Mouse (Mus musculus) retina, embryonic 14.5 days (tissue): ENCODE data around the gene Tbcd.

ENCODE experiments used
- DNase-seq: peaks from one replicate; pipeline ENCODE4 v3.0.0-alpha.2; 2015; ENCODE audit warnings: low spot score

The Tbcd gene

DNA sequence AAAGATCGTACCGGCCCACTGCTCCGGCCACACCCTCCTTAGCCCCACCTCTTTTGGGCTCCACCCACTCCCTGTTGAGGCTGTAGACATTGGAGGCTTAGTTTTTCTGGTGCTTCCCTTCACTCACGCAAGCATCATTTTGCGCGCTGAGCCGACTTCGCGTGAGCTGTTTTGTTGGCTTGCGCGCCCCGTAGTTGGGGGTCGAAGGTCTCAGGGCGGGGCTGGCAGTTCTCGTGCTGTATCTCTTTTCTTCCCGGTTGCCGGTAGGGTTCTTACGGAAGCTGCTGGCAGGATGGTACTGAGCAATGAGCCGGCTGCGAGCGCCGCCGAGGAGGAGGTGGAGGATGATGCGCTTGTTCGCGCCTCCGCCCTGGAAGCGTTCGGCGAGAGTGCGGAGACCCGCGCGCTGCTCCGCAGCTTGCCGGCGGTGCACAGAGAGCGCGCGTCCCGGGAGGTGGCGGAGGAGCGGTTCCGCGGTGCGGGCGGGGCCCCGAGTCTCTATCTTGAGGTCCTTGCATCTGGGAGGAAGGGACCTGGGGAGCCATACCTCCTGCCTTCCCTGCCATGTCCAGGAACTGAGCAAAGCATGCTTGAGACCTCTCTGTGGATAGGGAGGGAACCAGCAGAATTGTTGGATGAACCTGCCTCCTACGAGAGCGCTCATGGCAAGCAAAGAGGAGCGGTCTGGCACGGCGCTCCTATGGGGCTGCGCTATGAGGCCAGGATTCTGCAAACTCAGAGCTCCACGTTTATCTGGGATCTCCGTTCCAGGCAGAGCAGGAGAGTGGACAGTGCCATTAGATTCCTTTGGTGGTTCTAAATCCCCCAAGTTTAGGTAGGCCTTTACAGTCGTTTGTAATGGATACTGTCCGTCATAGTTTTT is at the start of gene Tbcd:
Gene Tbcd, plus strand, starts transcription at position 197 of the 883 bp plus-strand sequence.
- peak; percentile 95 for DNase-seq

DNA sequence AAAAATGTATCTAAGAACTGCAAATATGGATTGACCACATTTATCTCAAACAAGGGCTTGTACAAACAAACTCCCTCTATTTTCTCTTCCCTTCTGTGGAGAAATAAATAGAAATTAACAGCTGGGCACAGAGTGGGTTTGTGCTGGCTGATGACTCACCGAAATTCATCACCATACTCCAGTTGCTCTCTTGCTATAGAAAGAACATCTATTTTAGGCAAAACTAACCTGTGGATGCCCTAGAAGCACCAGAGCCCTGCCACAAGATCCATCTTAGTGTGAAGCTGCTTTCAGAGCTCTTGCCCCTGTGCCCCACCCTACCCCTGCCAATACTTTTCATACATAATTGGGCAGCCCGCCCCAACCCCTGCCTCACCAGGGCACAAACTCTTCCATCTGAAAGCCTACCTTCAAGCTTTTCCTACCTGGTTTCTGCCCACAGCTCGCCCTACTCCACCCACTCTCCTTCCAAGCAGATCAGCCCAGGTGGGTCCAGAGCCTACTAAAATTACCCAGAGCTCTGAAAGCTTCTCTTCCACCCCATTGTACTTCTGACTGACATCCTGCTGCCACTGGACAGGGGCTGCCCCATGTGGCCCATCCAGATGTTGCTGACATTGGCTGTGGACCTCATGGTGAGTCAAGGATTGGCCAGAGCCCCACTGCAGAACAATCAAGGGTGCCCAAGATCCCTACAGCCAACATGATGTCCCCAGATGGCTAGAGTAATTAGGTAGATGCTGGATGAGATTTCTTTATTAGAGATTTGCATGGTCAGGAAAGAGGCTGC is 44.2 kb upstream of the Tbcd start:
- DNase-seq = no peak

DNA sequence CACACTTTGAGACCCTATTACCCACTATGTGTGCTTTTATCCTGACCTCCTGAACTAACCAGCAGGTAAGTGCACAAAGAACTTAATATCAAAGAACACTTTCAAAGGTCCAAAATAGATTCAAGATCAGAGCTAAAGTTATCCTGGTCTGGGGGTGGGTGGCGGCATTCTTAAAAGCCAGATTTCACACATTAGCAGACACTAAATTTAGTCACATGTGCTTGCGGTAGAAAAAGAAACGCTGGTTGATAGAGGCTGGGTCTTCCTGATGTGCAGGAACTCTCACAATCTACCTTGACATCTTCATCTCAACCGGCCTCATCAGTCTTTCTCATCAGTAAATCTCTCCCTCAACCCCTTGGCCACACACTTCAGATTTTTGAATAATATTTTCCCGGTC is 37.0 kb upstream of the Tbcd start:
- no peak for DNase-seq

DNA sequence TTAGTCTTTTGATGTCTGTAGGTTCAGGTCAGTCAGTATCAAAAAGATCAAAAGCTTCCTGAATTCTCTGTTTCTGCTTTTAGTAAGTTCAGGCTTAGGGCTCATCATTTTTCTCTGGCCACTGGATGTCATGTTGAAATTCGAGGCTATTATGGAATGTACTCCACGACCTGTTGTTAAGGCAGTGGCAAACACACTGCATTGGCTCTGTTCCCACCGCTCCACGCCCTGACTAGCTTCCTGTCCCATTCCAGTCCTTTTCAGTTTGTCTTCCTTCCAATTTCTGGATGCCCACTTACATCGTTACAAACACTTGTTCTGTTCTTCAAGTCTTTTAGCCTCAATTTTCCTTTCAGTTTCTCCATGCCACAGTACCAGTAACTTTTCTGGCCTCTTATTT is 36.4 kb upstream of the Tbcd start:
- DNase-seq = no peak

DNA sequence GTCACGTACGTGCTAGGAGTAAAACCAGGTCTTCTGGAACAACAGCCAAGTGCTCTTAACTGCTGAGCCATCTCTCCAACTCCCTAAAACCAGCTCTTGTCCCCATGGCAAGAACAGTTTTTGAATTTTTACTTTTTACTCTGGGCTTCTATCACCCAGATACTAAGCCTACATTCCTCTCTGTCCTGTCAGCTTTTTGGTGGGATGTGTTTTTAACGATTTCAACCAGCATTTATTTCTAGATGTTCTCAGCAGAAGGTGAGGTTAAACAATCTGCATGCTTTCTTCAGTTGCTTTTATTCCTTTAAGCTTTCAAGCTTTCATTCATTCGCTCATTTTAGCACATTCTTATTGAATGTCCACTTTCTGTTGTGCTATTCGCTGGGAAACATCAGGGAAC is 33.8 kb upstream of the Tbcd start:
- no peak for DNase-seq

DNA sequence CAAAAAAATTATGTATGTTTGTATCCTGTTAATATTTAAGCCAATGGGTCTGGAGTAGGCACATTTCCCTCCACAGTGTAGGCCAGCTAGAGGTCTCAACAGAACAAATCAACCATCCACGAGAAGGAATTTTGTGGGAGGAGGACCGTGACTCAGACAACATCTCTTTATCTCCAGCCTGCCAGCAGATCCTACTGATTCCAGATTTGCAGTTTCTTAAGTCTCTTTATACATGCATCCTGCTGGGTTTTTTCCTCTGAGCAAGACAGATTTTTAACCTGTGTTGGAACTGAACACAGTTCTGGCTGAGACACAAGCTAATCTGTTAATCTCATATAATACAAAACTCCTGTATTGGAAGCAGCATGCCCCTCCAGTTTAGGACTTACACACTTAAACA is 32.8 kb upstream of the Tbcd start:
- DNase-seq = no peak

DNA sequence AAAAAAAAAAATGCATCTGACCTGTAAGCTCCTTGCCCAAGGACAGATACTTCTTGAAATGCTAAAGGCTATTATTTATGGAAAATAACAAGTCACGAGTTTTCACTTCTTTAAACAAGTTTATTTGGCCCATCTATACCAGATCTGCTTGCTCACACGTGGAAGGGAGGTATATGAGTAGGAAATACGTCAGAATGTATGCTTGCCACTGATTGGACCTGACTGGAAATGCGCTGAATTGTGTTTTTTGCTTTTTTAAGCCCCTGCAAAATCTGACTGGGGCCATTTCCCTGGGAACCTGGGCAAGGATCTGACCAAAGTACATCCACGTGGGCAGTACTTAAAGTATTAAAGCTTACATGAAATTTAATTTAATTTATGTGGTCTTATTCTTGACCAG is 31.4 kb upstream of the Tbcd start:
- DNase-seq = no peak

DNA sequence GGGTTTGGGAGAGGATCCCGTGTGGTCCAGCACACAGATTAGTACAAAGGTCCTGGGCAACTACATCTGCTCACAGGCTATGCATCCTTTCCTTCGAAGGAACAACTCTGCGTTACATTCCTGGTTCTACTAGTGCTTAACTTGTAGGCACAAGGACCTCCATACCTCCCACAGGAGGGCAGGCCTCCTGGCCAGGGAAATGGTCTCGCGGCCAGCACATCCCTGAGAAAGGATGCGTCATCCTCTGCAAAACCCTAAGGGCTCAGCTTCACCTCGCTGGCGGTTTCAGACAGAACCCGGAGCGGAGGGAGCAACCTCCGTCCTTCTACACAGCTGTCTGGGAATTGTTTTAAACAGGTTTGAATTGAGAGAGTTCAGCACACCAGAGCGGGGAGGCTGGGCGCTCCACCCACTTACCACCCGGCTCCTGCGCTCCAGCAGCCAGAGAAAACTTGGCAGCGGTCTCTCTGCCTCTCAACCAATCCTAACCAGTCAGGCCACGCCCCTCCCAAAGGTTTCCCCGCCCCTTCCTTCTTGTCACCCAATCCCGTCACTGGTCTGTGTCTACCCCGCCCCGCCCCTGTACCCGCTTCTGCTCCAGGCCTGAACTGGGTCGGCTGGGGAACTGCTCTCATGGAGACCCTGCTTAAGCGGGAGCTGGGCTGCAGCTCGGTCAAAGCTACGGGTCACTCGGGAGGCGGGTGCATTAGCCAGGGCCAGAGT is 30.8 kb upstream of the Tbcd start, which contains the start of gene Fn3krp:
Gene Fn3krp, plus strand, starts transcription at position 572 of the 723 bp plus-strand sequence.
- DNase-seq = peak; percentile 100

DNA sequence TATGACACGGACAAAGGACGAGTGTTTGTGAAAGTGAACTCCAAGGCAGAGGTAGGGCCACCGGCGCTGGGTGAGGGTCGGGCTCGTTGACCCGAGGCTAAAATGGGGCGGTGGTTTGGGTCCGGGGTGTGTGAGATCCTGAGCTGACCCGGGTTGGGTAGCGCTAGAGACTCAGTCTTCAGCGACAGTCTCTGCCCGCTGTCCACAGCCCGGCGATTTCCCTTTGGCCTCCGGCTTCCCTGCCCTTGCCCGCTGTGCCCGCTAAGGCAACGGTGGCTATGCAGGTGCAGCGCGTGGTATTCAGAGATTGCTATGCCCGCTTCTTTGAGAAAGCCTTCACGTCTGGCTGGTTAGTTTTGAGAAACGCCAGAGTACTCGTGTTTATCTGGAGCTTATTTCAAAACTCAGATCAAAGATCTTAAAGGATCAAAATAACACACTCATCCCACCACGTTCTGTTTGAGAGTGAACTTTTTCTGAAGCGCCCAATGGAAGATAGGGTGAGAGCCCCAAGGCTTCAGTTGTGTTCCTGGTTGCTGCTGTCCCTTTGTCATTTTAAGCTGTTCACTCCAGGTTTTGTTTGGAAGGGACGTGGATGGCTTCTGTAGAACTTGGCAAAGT is 30.1 kb upstream of the Tbcd start:
- DNase-seq = no peak

DNA sequence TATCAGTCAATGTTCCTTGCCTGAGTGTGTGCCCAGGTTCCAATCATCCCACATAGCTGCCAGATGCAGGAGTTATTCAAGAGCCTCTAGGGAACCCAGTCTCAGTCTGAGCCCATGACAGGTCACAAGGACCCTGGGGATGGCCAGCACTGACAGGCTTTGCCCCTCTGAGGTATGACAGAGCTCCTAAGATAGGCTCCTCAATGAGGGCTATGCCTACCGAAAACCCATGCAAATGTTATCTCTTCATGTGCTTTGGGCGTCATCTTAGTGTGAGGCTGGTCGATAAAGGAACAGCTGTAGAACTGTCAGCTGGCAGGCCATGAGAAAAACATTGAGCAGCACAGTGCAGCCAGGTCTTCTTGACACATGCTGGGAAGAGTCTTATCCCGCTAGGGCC is 18.4 kb upstream of the Tbcd start:
- DNase-seq = no peak

DNA sequence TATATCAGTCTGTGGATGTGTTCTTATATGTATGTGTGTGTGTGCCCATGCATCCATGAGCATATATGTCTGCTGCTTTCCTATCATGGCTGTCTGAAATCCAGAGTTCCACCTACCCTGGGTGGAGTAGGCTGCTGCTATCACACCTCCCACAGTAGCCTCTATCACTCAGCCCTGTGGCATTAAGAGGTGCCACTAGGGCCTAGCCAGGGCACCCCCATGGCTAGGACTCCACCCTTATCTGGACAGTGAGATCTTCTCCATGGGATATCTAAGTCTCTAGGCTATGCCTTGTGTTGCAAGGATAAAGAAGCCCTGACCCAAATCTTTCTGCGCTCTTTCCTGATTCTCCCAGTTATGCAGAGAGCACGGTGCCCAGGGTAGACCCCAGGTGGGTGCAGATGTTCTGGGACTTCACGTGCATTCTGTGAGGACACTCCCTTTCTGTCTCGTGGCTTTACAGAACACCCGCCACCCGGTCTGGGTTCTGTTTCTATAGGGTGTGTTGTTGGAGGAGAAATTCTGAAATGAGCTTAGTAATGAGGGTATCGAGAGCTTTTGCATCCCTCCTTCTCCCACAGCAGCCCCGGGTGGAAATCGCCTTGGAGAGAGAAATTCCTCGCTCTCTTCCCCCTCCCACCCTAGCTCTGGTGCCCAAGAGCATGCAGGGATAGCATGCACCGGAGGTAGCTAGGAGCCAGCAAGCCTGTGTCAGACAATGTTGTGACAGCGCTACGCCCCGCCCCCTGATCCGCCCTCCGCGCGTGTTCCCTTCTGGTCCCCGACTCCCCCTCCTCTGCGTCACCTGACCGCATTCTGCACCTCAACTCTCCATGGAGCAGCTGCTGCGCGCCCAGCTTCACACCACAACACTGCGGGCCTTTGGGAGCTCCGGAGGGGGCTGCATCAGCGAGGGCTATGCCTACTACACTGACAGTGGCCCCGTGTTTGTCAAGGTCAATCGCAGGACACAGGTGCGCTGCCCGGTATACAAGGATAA is 17.3 kb upstream of the Tbcd start, which contains the start of gene Fn3k:
Gene Fn3k, plus strand, starts transcription at position 758 of the 1,000 bp plus-strand sequence.
- DNase-seq = peak; percentile 84

DNA sequence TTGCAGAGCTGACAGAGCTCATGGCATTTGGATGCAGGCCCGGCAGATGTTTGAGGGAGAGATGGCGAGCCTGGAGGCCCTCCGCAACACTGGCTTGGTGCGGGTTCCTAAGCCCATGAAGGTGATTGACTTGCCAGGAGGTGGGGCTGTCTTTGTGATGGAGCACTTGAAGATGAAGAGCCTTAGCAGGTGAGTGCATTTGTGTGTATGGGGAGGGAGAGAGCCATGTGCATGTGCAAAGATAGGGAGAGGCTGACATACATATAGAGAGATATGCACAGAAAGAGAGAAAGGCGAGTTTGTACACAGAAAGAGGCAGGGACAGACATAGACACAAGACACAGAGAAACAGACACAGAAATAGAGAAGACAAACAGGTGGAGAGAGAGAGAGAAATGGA is 14.5 kb upstream of the Tbcd start:
- DNase-seq = no peak

DNA sequence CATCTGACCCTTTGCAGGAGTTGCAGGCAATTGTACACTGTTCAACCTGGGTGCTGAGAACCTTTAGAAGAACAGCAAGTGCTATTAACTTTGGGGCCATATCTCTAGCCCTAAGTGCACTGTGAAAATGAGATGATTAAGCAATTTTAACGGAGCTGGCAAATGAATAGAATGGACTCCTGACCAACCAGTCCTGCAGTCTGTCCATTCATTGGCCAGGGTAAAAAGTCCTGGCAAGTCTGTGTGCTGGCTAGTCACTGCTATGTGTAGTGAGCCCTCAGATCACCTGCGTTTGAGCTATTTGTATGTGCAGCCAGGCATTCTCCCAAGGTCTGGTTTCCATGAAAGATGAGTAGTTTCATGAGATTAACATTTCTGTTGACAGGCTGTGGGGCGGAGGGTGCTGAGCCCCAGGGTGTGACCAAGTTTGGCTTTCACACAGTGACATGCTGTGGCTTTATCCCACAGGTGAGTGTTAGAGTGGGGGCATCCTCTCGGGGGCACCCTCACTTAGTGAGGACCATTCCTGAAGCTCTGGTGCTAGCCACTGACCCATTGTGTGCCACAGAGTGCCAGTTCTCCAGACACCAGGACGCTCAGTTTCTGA is 12.0 kb upstream of the Tbcd start:
- DNase-seq = no peak

DNA sequence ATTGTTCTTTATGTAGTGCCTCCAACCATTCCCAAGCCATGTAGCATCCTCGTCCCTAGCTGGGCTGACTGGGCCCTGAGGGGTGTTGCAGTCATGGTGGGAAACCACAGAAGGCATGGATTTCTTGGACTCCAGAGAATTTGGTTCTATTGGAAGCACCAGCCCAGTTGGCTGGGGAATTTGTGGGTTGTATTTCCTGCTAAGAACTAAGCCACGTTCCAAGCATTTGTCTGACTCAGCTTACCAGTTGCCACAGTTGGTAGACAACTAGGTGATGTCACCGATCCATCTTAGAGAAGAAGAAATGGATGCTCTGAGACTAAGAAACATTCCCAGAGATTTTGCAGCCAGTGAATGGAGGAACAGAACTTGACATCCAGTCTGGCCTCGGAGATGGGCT is 10.1 kb upstream of the Tbcd start:
- DNase-seq = no peak

DNA sequence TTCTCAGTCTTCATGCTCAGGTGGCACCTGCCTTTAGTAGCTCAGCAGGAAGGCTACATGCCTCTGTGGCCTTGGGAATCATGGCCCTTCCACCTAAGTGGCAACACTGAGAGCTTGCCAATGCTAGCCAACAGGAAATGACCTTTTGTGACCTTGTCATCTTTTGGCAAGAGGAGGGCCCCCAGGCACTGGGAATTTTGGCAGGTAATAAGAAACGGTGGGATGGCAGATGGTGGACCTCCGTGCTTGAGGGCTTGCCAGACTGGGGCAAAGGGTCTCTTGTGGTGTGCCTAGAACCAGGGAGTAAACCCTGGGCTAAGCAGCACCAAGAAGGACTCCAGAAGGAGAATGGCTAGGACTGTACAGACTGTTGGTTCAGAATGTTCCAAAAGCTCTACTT is 9.7 kb upstream of the Tbcd start:
- DNase-seq = no peak

DNA sequence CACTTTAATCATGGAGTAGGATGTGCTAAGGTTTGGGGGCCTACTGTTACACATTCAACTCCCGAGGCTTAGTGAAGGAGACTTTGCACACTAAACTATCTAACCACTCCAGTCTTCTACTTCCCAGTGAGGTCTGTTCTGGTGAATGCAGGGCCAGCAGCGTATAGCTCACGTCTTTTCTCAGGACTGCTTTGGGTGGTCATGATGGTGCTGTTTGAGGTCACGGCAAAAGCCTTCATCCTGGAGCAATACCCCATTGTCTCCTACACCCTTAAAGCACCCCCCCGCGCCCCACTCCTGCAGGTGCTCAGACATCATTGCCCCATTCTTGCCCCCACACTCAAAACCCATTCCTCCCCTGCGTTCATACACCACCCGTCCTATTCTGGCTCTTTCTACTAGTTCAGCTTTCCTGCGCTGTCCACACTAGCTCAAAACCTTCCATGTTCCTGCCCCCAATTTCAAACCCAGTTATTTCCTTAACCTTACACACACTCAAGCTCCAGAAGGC is 478 bp upstream of the Tbcd start:
- no peak for DNase-seq

DNA sequence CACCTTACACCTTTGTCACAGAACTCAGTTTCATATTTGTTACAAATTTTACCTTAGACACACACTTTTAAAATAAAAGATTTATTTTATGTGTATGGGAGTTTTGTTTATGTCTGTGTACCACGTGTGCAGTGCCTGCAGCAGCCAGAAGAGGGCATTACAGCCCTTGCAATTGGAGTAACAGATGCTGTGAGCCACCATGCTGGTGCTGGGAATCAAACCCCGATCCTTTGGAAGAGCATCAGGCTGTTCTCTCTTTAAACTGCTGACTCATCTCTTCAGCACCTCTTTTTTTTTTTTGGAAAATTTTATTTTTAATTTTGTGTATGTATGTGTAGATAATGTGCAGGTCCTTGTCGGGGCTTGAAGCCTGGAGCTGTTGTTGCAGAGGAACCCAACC is 6.1 kb downstream of the Tbcd start:
- no peak for DNase-seq

DNA sequence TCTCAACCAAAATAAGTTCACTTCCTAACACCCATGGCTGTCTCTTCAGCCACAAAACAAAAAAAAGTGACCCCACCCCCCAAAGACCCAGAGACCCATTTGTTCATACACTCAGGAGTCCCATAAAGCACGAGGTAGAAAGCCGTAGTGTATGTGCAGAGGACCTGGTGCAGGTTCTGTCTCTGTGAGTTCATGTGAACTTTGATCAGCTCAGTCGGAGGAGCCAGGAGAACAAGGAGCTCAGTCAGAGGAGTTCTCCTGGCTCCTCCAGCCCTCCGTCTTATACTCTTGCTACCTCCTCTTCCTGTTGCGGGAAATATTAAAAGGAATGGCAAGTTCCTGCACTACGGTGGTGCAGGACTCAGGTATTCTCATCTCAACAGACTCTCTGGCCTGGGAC is 15.7 kb downstream of the Tbcd start:
- DNase-seq = no peak

DNA sequence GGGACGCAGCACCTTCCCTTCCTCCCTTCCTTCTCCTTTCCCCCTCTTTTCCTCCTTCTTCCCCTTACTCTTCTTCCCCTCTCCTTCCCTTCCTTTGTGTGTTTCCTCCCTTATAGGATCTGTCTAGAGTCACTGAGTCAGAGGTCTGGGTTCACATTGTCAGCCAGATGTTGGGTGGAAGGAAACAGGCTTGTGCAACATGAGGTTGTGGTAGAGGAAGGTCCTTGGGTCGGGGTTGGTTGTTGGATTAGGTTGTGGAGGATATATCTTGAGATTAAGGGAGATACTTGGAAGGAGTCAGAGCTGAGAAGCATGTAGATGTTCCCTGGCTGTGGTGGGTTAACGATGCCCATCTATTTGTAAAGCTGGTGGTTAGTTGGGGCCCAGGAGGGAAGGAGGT is 23.1 kb downstream of the Tbcd start:
- DNase-seq = no peak
